Comparison of ENCODE assay signal across 24 mouse cellular contexts in genomic region chr4:107302221-107302620, GRCm38 (mm10). TPM values are rescaled to one million over a fixed set of nuclear protein-coding genes. Genes with fewer than 3 reads are reported as not detected.
DNase-seq lines count a peak whose midpoint lies in the region; ATAC-seq and TF ChIP-seq lines count a peak whose summit lies in the region.
"Had no signal": no experiment of that assay in that cellular context is flagged by ENCODE, and none has a peak within 500 bp of the region (broad histone marks: within the 10 kb centered on the region; RNA-seq: fewer than 3 reads in every experiment).

No protein-coding gene starts in this region.

- TF ChIP-seq CTCF in intestine, postnatal 0 days (IDR thresholded peaks at IDR 0.05; ENCODE audit: low read depth), result no peak
- no peak for TF ChIP-seq CTCF in liver, adult 2 months (IDR thresholded peaks at IDR 0.05; ENCODE audit: low read depth, low read length)

- no peaks in the 10 kb centered on the region for H3K27me3 ChIP-seq in intestine, postnatal 0 days (replicated peaks; ENCODE audit: control insufficient read depth, insufficient read depth, low read length)
- no peaks in the 10 kb centered on the region for H3K27me3 ChIP-seq in intestine, embryonic 15.5 days (replicated peaks)
- H3K27me3 ChIP-seq in liver, adult 2 months (ENCODE audit: control insufficient read depth, insufficient read depth, low read length), result no peaks in the 10 kb centered on the region
- peaks cover 45% of the 10 kb centered on the region for H3K27me3 ChIP-seq in liver, embryonic 12.5 days (replicated peaks)
- H3K27me3 ChIP-seq: embryonic facial prominence, embryonic 15.5 days; hindbrain, embryonic 15.5 days had no signal

- no peaks in the 10 kb centered on the region for H3K4me1 ChIP-seq in intestine, postnatal 0 days (replicated peaks; ENCODE audit: control insufficient read depth, insufficient read depth, low read length)
- H3K4me1 ChIP-seq in intestine, embryonic 15.5 days (replicated peaks), result peaks cover 14% of the 10 kb centered on the region; the same call in 1 of the 2 replicates
- peaks cover 31% of the 10 kb centered on the region for H3K4me1 ChIP-seq in liver, adult 2 months (ENCODE audit: control insufficient read depth, insufficient read depth, low read length)
- peaks cover 10% of the 10 kb centered on the region for H3K4me1 ChIP-seq in liver, embryonic 12.5 days
- H3K4me1 ChIP-seq: embryonic facial prominence, embryonic 15.5 days had no signal

- no peak overlapping the region for H3K4me3 ChIP-seq in intestine, postnatal 0 days (ENCODE audit: low read depth, low read length)
- no peak overlapping the region for H3K4me3 ChIP-seq in intestine, embryonic 15.5 days (replicated peaks)
- no peak overlapping the region for H3K4me3 ChIP-seq in liver, adult 2 months (ENCODE audit: insufficient read depth, low read depth, low read length)
- H3K4me3 ChIP-seq in liver, embryonic 12.5 days, result no peak overlapping the region
- H3K4me3 ChIP-seq: embryonic facial prominence, embryonic 15.5 days; erythroblast, embryonic 14.5 days; forebrain, embryonic 10.5 days; heart, embryonic 13.5 days; hindbrain, embryonic 15.5 days had no signal

- no peak for ATAC-seq in intestine, postnatal 0 days
- ATAC-seq in intestine, embryonic 15.5 days, result no peak
- no peak for ATAC-seq in liver, embryonic 12.5 days
- ATAC-seq: forebrain, embryonic 14.5 days had no signal

- H3K4me2 ChIP-seq in intestine, postnatal 0 days (replicated peaks; ENCODE audit: low read depth), result no peak overlapping the region
- no peak overlapping the region for H3K4me2 ChIP-seq in intestine, embryonic 15.5 days (replicated peaks)
- no peak overlapping the region for H3K4me2 ChIP-seq in liver, embryonic 12.5 days
- H3K4me2 ChIP-seq: embryonic facial prominence, embryonic 15.5 days; heart, embryonic 13.5 days; hindbrain, embryonic 15.5 days had no signal

- no peak overlapping the region for H3K9ac ChIP-seq in intestine, postnatal 0 days (ENCODE audit: low read depth, low read length)
- H3K9ac ChIP-seq in intestine, embryonic 15.5 days, result no peak overlapping the region
- peak overlapping the region; percentile 25; the same call in 1 of the 2 replicates for H3K9ac ChIP-seq in liver, adult 2 months (ENCODE audit: low read depth, low read length)
- H3K9ac ChIP-seq in liver, embryonic 12.5 days, result no peak overlapping the region
- H3K9ac ChIP-seq: embryonic facial prominence, embryonic 15.5 days; heart, embryonic 13.5 days; hindbrain, embryonic 15.5 days had no signal

- TF ChIP-seq POLR2A in liver, adult 2 months (IDR thresholded peaks at IDR 0.05; ENCODE audit: extremely low read depth, insufficient read depth, low read length), result no peak

- H3K36me3 ChIP-seq in intestine, postnatal 0 days (ENCODE audit: control insufficient read depth, insufficient read depth), result no peaks in the 10 kb centered on the region
- no peaks in the 10 kb centered on the region for H3K36me3 ChIP-seq in intestine, embryonic 15.5 days
- H3K36me3 ChIP-seq in liver, adult 2 months (ENCODE audit: control insufficient read depth, insufficient read depth, low read length), result peaks cover 5% of the 10 kb centered on the region; the same call in 1 of the 2 replicates
- H3K36me3 ChIP-seq in liver, embryonic 12.5 days, result no peaks in the 10 kb centered on the region
- H3K36me3 ChIP-seq: embryonic facial prominence, embryonic 15.5 days; forebrain, embryonic 10.5 days; heart, embryonic 13.5 days; hindbrain, embryonic 15.5 days had no signal

- no peaks in the 10 kb centered on the region for H3K9me3 ChIP-seq in intestine, postnatal 0 days (ENCODE audit: control insufficient read depth)
- no peaks in the 10 kb centered on the region for H3K9me3 ChIP-seq in intestine, embryonic 15.5 days
- no peaks in the 10 kb centered on the region for H3K9me3 ChIP-seq in liver, embryonic 12.5 days (replicated peaks)
- H3K9me3 ChIP-seq: embryonic facial prominence, embryonic 15.5 days; forebrain, embryonic 10.5 days; heart, embryonic 13.5 days; hindbrain, embryonic 15.5 days had no signal

- H3K79me2 ChIP-seq in liver, adult 2 months (ENCODE audit: control insufficient read depth, insufficient read depth, low read length), result peaks cover 16% of the 10 kb centered on the region; the same call in 1 of the 2 replicates

- WGBS in intestine, postnatal 0 days, result 79% methylated on average over 9 of the region's 9 CpGs
- 81% methylated on average over 9 of the region's 9 CpGs for WGBS in intestine, embryonic 15.5 days
- 40% methylated on average over 9 of the region's 9 CpGs for WGBS in liver, adult 2 months
- 73% methylated on average over 9 of the region's 9 CpGs for WGBS in liver, embryonic 12.5 days (ENCODE audit: insufficient replicate concordance)

- peak overlapping the region; percentile 79 for H3K27ac ChIP-seq in intestine, postnatal 0 days (ENCODE audit: low read depth, low read length)
- no peak overlapping the region for H3K27ac ChIP-seq in intestine, embryonic 15.5 days
- peak overlapping the region; percentile 84 for H3K27ac ChIP-seq in liver, adult 2 months (replicated peaks; ENCODE audit: insufficient read depth, low read depth, low read length)
- no peak overlapping the region for H3K27ac ChIP-seq in liver, embryonic 12.5 days
- H3K27ac ChIP-seq: embryonic facial prominence, embryonic 15.5 days; forebrain, embryonic 10.5 days; heart, embryonic 13.5 days; hindbrain, embryonic 15.5 days had no signal

- peak; percentile 71 for DNase-seq in liver, adult 2 months (ENCODE audit: extremely low read depth, low read depth, low spot score)
- DNase-seq in lung, postnatal 36 days, result peak; percentile 24
- DNase-seq in lung, postnatal 10 days, result no peak
- DNase-seq: adrenal gland, adult 2 months; adrenal gland, postnatal 25 days; cerebellum, adult 2 months; embryo, embryonic 11 days; gastrocnemius, postnatal 36 days; heart, adult 11 months; heart, postnatal 36 days had no signal

RNA-seq across cellular contexts. Expression of gene Dio1, which starts 4.7 kb away (rescaled TPM):
- 59.7 and 67.4 TPM in 2 replicates for polyA plus RNA-seq in intestine, postnatal 0 days (2015; fragmentation: Nextera tagmentation; extraction: Ambion mirVana)
- polyA plus RNA-seq in intestine, embryonic 15.5 days (2015; fragmentation: Nextera tagmentation; extraction: Ambion mirVana), result 1.5 and 1.9 TPM in 2 replicates
- 89.3 and 378 TPM in 2 replicates for total RNA-seq in liver, adult 2 months (2014; rRNA removed)
- polyA plus RNA-seq in liver, adult 2 months (2012; rRNA removed), result 153 and 184 TPM in 2 replicates
- not detected in 2 replicates for polyA plus RNA-seq in liver, embryonic 12.5 days (2016; fragmentation: Nextera tagmentation; extraction: Ambion mirVana)
- total RNA-seq: adrenal gland, postnatal 25 days; common myeloid progenitor, adult 5-6 weeks; ES-E14; gastrocnemius, postnatal 36 days; heart, postnatal 36 days had no signal
- polyA plus RNA-seq: embryonic facial prominence, embryonic 11.5 days; erythroblast, embryonic 14.5 days; forebrain, embryonic 10.5 days; forebrain, embryonic 14.5 days; heart, embryonic 13.5 days; heart, postnatal 0 days; hindbrain, embryonic 11.5 days; hindbrain, embryonic 15.5 days had no signal

RNA-seq across cellular contexts. Expression of gene Yipf1, which starts 11.9 kb away (rescaled TPM):
- 127 and 147 TPM in 2 replicates for polyA plus RNA-seq in intestine, postnatal 0 days (2015; fragmentation: Nextera tagmentation; extraction: Ambion mirVana)
- polyA plus RNA-seq in intestine, embryonic 15.5 days (2015; fragmentation: Nextera tagmentation; extraction: Ambion mirVana), result 69.3 and 76.8 TPM in 2 replicates
- total RNA-seq in liver, adult 2 months (2014; rRNA removed), result 42.2 and 52.3 TPM in 2 replicates
- polyA plus RNA-seq in liver, adult 2 months (2012; rRNA removed), result 38.0 and 38.7 TPM in 2 replicates
- 28.4 and 30.0 TPM in 2 replicates for polyA plus RNA-seq in liver, embryonic 12.5 days (2016; fragmentation: Nextera tagmentation; extraction: Ambion mirVana)

RNA-seq across cellular contexts. Expression of gene Hspb11, which starts 48.8 kb away (rescaled TPM):
- polyA plus RNA-seq in intestine, postnatal 0 days (2015; fragmentation: Nextera tagmentation; extraction: Ambion mirVana), result 25.5 and 27.0 TPM in 2 replicates
- 29.4 and 31.9 TPM in 2 replicates for polyA plus RNA-seq in intestine, embryonic 15.5 days (2015; fragmentation: Nextera tagmentation; extraction: Ambion mirVana)
- total RNA-seq in liver, adult 2 months (2014; rRNA removed), result 9.1 and 10.2 TPM in 2 replicates
- 0.85 and 2.0 TPM in 2 replicates for polyA plus RNA-seq in liver, adult 2 months (2012; rRNA removed)
- polyA plus RNA-seq in liver, embryonic 12.5 days (2016; fragmentation: Nextera tagmentation; extraction: Ambion mirVana), result 9.2 and 10.4 TPM in 2 replicates

RNA-seq across cellular contexts. Expression of gene Lrrc42, which starts 48.9 kb away (rescaled TPM):
- polyA plus RNA-seq in intestine, postnatal 0 days (2015; fragmentation: Nextera tagmentation; extraction: Ambion mirVana), result 27.7 and 29.5 TPM in 2 replicates
- 53.5 TPM in 2 replicates for polyA plus RNA-seq in intestine, embryonic 15.5 days (2015; fragmentation: Nextera tagmentation; extraction: Ambion mirVana)
- 8.3 and 11.4 TPM in 2 replicates for total RNA-seq in liver, adult 2 months (2014; rRNA removed)
- polyA plus RNA-seq in liver, adult 2 months (2012; rRNA removed), result 6.3 and 6.6 TPM in 2 replicates
- 19.7 and 21.7 TPM in 2 replicates for polyA plus RNA-seq in liver, embryonic 12.5 days (2016; fragmentation: Nextera tagmentation; extraction: Ambion mirVana)

Comparison
In these comparisons a context has a peak if more than half of its experiments do, and no peak if none do; other contexts are left out.
1. H3K27ac ChIP-seq: peak in intestine, postnatal 0 days (single experiment) and liver, adult 2 months (single experiment); none in intestine, embryonic 15.5 days (single experiment) and liver, embryonic 12.5 days (single experiment).
2. RNA of gene Dio1, which starts 4.7 kb away (polyA plus RNA-seq): 153 to 184 TPM in liver, adult 2 months and 59.7 to 67.4 TPM in intestine, postnatal 0 days; 1.5 to 1.9 TPM in intestine, embryonic 15.5 days and not detected in liver, embryonic 12.5 days; every median in the first group is over 10 times any median in the second.